Mouse (Mus musculus) hematopoietic stem cell, adult 5-6 weeks (primary cell): ENCODE data around the gene Ccl25. TPM values are rescaled to one million over a fixed set of nuclear protein-coding genes. Genes with fewer than 3 reads are reported as not detected.

ENCODE experiments used
- ATAC-seq, 2 experiments: fragments of 125-278 bp in 1 of 2; replicated peaks in 1 of 2; 2 replicates each; pipeline ENCODE4 v1.8.0; 2016 to 2017; ENCODE audit warnings: inconsistent platforms in 2 of 2, mild to moderate bottlenecking in 2 of 2, moderate number of reproducible peaks in 2 of 2, low read depth in 1 of 2, moderate TSS enrichment in 1 of 2; ENCODE audit not compliant: low FRiP score in 2 of 2, poor library complexity in 2 of 2, severe bottlenecking in 2 of 2, insufficient read depth in 1 of 2, low TSS enrichment in 1 of 2
- total RNA-seq: library from RNA; stranded (forward); fragments of 172-1452, 232-1000 nt; gene quantifications from 2 replicates; pipeline ENCODE4 v1.2.3, GENCODE M21; 2017

Ccl25 gene
- 9.6 and 13.9 TPM in 2 replicates for total RNA-seq

DNA sequence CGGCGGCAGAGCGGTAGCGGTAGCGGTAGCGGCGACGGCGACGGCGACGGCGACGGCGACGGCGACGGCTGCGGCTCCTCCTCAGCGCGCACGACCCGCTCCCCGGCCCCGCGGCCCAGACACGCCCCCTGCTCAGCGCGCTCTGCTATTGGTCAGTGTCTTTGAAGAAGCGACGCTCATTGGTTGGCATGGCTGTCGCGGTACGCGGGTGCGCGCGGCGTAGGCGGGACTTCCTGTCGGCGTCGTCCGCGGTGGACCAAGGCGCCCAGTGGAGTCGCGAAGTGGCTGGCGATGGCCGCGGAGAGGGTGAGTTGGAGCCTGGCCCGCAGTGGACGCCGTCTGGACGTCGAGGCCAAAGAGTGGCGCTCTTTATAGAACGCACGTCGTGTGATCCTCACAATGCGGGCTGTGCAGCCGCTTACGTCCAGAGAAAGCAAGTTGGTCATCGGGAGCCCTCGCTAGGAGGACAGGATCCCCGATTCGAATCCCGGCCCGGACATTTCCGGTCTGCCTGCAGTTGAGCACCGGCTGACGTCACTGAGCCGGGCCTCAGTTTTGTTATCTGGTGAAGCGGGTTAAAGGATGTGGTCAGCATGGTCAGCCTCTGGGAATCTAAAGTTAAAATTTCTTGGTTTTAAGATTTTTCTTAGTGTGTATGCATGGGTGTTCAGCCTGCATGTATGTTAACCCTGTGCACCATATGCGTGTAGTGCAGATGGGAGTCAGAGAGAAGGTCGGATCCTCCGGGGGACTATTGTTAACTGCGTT, at the start of gene Ccl25, which contains the start of gene Elavl1:
Gene Ccl25 (plus strand): TSS at position 228 of the 768 bp plus-strand sequence.
Gene Elavl1 (minus strand): TSS at position 431 of the 768 bp plus-strand sequence.
- peak; percentile 94 to 97 for ATAC-seq

DNA sequence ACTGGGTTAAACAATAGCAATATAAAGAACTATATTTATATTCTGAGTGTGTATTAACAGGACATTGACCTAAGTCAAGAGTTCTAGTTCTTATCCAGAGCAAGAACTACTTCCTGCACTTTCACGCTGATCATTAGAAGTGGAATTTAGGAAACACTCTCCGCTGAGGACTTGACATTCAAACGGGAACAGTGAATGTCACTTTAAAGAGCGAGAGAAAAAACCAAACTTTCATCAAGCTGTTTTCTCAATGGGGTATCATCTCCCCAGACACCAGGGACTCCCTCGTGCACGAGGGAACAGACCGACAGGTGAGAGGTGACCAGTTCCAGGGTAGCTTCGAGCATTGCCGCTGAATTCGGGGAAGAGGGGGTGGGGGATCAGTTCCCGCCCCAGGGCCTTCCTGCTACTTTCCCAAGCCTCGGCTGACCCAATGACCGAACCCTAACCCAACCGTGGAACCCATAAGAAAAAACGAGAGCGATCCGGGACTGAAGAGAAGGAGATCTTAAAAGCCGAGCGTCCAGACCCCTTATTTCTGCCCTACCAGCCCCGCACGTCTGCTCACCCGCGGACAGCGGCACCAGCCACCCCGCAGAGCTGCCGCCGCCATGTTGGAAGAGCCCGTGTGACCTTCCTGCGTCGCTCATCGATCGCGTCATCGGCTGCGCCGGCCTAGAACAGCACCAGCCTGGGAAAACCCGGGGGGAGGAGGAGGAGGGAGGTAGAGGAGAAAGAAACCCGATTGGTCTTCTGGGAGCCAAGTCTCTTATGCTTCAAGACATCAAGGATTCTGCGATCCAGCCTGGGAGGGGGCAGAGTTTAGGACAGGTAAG, 49.5 kb upstream of the Ccl25 start, which contains the start of gene Timm44:
Gene Timm44 (minus strand): TSS at position 639 of the 836 bp plus-strand sequence.
- ATAC-seq = peak; percentile 97 to 98

DNA sequence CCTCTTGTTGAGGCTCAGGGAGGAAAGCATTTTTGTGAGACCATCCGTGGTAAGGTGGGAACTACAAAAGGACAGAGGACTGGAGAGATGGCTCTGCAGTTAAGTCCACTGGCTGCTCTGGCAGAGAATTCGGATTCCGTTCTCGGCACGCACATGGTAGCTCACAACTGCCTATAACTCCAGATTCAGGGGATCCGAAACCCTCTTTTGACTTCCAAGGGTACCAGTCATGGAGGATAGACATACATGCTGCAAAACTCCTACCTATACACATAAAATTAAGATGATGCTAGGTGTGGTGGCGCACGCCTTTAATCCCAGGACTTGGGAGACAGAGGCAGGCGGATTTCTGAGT, 48.9 kb upstream of the Ccl25 start:
- peak in 1 of 2 experiments; percentile 44; a peak in 1 of 4 replicates for ATAC-seq

DNA sequence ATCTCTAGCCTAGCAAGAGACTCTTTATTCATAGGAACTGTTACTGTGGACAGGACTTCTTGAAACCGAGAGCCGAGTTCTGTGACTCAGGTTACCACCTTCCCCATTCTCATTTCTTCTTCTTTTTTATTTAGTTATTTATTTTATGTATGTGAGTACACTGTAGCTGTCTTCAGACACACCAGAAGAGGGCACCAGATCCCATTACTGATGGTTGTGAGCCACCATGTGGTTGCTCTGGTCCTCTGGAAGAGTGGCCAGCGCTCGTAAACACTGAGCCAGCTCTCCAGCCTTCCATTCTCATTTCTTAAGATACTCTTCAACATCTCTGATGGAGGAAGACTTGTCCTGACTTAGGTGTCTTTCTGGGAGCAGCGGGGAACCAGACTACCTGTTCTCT, 32.3 kb upstream of the Ccl25 start:
- no peak for ATAC-seq

GRCm38 (mm10) chr8:4297822-4298221, 27.2 kb upstream of the Ccl25 start:
- ATAC-seq = no peak

DNA sequence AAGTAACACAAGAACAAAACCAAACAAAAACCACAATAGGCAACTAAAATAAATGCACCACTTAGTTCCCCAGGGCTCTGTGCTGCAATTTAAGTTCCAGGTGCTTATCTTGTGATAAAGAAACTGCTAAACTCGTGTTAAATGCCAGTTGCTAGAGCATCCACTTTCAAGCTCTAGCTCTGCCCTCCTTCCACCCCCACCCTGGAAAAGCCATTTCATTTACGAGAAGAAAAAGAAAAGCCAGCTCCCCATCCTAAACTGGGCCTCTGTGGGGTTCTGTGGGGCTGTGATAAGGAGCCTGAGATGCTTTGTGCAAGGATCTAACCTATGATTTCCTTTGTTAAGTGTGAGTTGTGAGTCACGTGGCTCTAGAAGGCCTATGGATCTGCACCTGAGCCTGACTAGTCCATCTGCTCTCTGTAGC, 20.9 kb upstream of the Ccl25 start:
- ATAC-seq = peak in 1 of 2 experiments; percentile 33; a peak in 1 of 4 replicates

GRCm38 (mm10) chr8:4305838-4306237, 19.2 kb upstream of the Ccl25 start:
- no peak for ATAC-seq

DNA sequence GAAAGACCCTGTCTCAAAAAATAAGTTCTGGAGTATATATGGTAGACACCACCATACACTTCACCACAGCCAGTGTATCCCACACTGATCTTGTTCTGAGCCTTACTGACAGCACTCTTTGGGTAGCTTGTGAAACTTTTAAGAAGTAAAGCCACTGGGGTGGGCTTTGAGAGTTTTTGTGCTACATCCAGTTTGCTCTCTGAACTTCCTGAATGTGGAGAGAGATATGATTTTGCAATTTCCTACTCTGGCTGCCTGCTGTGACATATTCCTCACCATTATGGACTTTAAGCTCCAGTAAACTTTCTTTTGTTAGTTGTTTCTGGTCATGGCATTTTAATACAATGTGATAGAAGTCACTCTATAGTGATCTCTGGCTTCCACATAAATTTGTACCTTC, 12.9 kb upstream of the Ccl25 start:
- ATAC-seq = peak; percentile 76 to 82; a peak in 3 of 4 replicates

DNA sequence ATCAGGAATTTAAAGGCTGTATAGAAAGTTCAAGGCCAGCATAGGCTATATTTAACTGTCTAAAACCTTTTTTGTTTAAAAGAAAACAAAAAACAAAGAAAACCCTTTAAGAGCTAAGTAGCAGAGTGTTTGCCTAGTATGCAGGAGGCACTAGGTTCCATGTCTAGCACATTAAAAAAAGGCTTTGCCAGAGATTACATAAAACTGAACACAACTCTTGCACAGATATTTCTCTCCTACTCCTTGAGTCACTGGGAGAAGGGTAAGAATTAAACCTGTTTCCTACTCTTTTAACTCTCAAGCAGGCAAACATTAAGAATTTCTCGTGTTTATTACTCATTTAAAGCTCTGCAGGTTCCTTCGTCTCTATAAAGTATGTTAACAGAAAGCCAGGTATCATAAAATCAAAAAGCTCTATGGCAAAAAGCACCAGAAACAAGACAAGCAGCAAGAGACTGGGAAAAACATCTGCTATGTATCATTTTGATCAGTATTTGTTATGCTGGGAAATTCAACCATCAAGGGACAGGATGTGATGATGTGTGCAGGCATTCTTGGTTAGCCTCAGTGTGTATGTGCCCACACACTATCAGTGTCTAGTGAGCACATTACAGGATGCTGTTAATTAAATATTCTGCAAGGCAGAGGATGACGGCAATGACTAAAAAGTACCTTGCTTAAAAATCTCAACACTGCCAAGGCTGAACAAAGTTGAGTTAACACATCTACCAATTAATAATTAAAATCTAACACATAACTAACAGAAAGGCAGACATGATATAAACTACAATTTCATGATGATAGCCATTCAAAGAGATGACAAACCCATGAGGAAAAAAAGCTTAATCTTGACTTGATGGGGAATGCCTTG, 11.5 kb upstream of the Ccl25 start:
- ATAC-seq = 0 out of 4 replicates have a peak, but pooled peaks of 1 of the 2 experiments have one; percentile 26

DNA sequence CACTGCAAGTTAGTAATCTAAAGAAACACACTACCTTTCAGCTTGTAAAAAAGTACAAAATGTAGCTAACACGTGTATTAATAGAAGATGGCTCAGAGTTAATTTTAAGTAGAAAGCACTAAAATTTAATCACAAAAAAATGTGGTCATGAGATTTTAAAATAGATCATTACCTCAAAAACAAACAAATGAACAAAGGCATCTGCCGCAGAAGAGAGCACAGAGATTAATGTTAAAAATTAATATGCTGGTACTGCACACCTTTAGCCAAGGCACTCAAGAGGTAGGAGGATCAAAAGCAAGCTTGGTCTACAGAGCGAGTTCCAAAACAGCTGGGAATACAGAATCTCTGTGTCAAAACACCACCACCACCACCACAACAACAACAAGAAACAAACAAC, 10.2 kb upstream of the Ccl25 start:
- no peak for ATAC-seq

- no peak for ATAC-seq
Observed at GRCm38 (mm10) chr8:4318124-4318523, 6.9 kb upstream of the Ccl25 start.

DNA sequence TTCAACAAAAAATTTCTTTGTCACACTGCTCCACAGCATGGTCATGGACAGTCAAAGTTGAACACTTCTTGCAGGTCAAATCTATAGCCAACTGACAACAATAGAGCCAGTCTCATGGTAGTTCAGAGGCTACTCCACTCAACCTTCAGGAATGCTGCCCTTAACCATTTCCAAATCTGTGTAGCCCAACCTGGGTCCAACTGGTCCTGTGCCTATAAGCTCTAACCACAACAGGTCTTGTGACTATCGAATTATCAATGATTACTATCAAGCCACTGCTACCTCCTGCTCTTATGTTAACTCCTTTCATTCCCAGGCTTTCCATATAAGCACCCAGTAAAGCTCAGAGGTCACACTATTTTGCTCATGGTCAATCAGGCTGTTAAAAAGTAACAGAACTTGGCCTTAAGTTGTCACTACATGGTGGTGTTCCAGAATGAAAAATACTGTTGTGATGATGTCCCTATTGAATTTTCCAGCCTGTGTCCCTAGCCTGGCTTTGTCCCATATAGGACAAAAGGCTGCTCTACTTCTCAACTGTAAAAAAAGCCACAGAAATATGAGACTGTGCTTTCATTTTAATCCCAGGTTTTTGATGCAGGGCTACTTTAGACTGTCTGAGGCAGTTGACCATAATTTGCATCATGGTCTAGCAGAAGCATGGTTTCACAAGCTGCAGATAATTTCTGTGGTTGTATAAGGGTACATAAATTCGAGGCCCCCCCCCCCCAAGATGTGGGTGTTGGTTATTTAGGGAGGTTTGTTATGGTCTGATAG, 6.0 kb upstream of the Ccl25 start:
- no peak for ATAC-seq

DNA sequence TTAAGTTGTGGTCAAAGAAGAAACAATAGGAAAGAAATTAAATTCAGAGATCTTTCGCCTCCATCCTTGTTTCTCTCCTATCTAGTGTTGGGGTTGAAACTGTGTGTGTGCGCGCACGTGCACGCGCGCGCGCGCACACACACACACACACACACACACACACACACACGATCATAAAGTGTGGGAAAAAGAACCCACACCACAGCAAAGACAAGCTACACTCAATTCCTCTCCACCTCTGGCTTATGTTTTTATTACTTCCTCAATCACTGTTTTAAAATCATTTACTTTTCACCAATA, 5.5 kb upstream of the Ccl25 start:
- ATAC-seq = no peak

- no peak for ATAC-seq
Observed at GRCm38 (mm10) chr8:4320404-4320803, 4.6 kb upstream of the Ccl25 start.

GRCm38 (mm10) chr8:4321031-4321430, 4.0 kb upstream of the Ccl25 start:
- no peak for ATAC-seq

DNA sequence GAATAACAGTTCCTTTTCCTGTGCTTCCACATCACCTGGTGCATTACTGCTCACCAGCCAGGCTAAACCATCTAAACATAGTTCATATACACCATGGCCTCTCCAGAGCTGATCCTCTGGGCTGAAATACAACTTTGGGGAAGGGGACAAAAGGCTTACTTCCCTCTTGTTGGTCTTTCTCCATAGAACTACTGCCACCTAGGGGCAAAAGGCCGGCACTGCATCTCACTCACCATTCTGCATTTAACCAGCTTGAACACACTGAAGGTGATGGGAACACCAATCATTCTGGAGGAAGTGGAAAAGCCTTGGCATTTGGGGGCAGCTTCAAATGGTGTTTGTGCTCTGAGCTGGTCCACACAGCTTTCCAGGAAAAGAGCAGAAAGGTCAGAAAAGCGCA, 2.5 kb upstream of the Ccl25 start:
- ATAC-seq = peak; percentile 46 to 50

DNA sequence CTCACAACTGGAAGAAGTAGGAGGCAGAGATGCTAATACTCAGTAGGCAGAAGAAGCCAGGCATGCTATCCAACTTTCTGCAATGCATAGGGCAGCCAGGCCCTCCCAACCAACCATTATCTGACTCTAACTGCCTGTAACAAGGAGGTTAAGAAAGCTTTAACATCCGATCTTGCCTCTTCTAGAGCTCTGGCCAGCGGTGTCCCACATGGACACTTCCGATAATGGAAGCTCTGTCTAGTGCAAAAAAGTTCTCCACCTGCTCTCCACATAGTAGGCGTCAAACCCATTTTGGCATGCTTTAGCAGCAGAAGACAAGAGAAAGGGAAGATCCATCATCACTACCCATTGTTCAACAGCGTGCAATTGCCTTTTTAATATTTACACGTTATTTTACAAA, 1.1 kb upstream of the Ccl25 start:
- no peak for ATAC-seq
